In the genomic region with DNA sequence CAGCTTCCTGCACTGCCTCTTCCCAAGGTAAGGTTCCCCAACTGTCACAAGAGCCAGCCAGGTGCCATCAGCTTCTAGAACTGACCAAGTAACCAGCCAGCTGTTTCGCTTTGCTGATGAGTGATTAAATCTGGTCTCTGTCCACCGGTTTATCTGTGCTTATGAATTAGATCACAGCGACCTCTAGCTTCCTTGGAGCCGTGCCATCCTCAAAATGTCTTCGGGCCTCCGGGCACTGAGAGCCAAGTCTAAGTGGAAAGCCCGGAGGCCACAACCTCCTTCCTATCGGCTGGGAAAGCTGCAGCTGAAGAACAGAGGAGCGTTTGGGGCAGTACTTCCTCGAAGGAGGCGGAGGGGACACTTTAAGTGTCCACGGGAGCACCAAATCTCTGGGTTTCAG, we compare ENCODE assay signal across 8 mouse cellular contexts.
A peak's percentile ranks its signal among the peaks of the same experiment; 100 is the strongest.
DNase-seq lines count a peak whose midpoint lies in the region; ATAC-seq and TF ChIP-seq lines count a peak whose summit lies in the region.

No protein-coding gene starts in this region.

- no peak for TF ChIP-seq EP300 in lung, postnatal 0 days (IDR thresholded peaks at IDR 0.05)
- TF ChIP-seq EP300 in liver, postnatal 0 days (IDR thresholded peaks at IDR 0.05; ENCODE audit: low read depth) = no peak

- no peaks in the 10 kb centered on the region for H3K27me3 ChIP-seq in heart, embryonic 12.5 days (replicated peaks)
- no peaks in the 10 kb centered on the region for H3K27me3 ChIP-seq in lung, postnatal 0 days (replicated peaks; ENCODE audit: insufficient read depth, low read length)
- no peaks in the 10 kb centered on the region for H3K27me3 ChIP-seq in liver, postnatal 0 days (ENCODE audit: insufficient read depth, low read length)

- no peak for ATAC-seq in heart, embryonic 12.5 days (ENCODE audit: insufficient number of reproducible peaks, low FRiP score)
- ATAC-seq in lung, postnatal 0 days = no peak
- ATAC-seq in liver, postnatal 0 days = no peak

- no peak overlapping the region for H3K4me3 ChIP-seq in heart, embryonic 12.5 days
- H3K4me3 ChIP-seq in lung, postnatal 0 days (ENCODE audit: low read depth, low read length) = no peak overlapping the region
- no peak overlapping the region for H3K4me3 ChIP-seq in liver, postnatal 0 days (ENCODE audit: low read depth, low read length)

- WGBS in heart, embryonic 12.5 days = 53% methylated on average over 12 of the region's 12 CpGs
- WGBS in lung, postnatal 0 days = 54% methylated on average over 12 of the region's 12 CpGs
- 71% methylated on average over 12 of the region's 12 CpGs for WGBS in liver, postnatal 0 days (ENCODE audit: insufficient replicate concordance)

- 0 out of 2 replicates have a peak overlapping the region, but pooled peaks have one; percentile 7 for H3K9ac ChIP-seq in heart, embryonic 12.5 days
- H3K9ac ChIP-seq in lung, postnatal 0 days (replicated peaks; ENCODE audit: low read depth) = no peak overlapping the region
- no peak overlapping the region for H3K9ac ChIP-seq in liver, postnatal 0 days (replicated peaks)

- 0 out of 2 replicates have a peak overlapping the region, but pooled peaks have one; percentile 30 for H3K4me2 ChIP-seq in heart, embryonic 12.5 days
- no peak overlapping the region for H3K4me2 ChIP-seq in lung, postnatal 0 days (replicated peaks; ENCODE audit: low read depth, low read length)
- no peak overlapping the region for H3K4me2 ChIP-seq in liver, postnatal 0 days (ENCODE audit: low read depth, low read length)

- H3K27ac ChIP-seq in heart, embryonic 12.5 days (ENCODE audit: poor library complexity, severe bottlenecking) = peak overlapping the region; percentile 85
- no peak overlapping the region for H3K27ac ChIP-seq in lung, postnatal 0 days (ENCODE audit: low read length)
- no peak overlapping the region for H3K27ac ChIP-seq in liver, postnatal 0 days (ENCODE audit: low read depth)

- DNase-seq in adrenal gland, adult (ENCODE audit: inconsistent age in 2 of 2, low spot score in 1 of 2) = peak; percentile 86 to 96
- peak; percentile 49 to 59 for DNase-seq in cerebellum, adult 18-20 months
- DNase-seq in lung, postnatal 0 days (ENCODE audit: low spot score) = peak; percentile 36
- DNase-seq in right cerebral cortex, postnatal 10 days (ENCODE audit: low spot score in 2 of 2) = no peak
- no peak for DNase-seq in liver, postnatal 0 days
- DNase-seq in left cerebral cortex, adult 8-10 months (ENCODE audit: low spot score in 2 of 2) = no peak
- DNase-seq in urinary bladder, adult 18-20 months (ENCODE audit: low spot score in 2 of 2) = no peak

- H3K4me1 ChIP-seq in heart, embryonic 12.5 days (replicated peaks) = peaks cover 77% of the 10 kb centered on the region
- no peaks in the 10 kb centered on the region for H3K4me1 ChIP-seq in lung, postnatal 0 days (ENCODE audit: insufficient read depth, low read depth, low read length)
- peaks cover 3% of the 10 kb centered on the region for H3K4me1 ChIP-seq in liver, postnatal 0 days (ENCODE audit: insufficient read depth)

- TF ChIP-seq CTCF in lung, postnatal 0 days (IDR thresholded peaks at IDR 0.05) = peak; percentile 24; the same call in 1 of the 2 replicates
- no peak for TF ChIP-seq CTCF in liver, postnatal 0 days (IDR thresholded peaks at IDR 0.05; ENCODE audit: low read depth)

- H3K36me3 ChIP-seq in heart, embryonic 12.5 days = 0 out of 2 replicates have a peak, but pooled peaks cover 4% of the 10 kb centered on the region
- no peaks in the 10 kb centered on the region for H3K36me3 ChIP-seq in lung, postnatal 0 days (ENCODE audit: insufficient read depth, low read length)
- H3K36me3 ChIP-seq in liver, postnatal 0 days (replicated peaks; ENCODE audit: insufficient read depth, low read length) = no peaks in the 10 kb centered on the region

- H3K9me3 ChIP-seq in heart, embryonic 12.5 days (replicated peaks) = no peaks in the 10 kb centered on the region
- no peaks in the 10 kb centered on the region for H3K9me3 ChIP-seq in lung, postnatal 0 days (ENCODE audit: low read length)
- no peaks in the 10 kb centered on the region for H3K9me3 ChIP-seq in liver, postnatal 0 days (ENCODE audit: low read length)

Comparison
In these comparisons a context has a peak if more than half of its experiments do, and no peak if none do; other contexts are left out.
1. DNase-seq: peak in adrenal gland, adult (2 of 2), cerebellum, adult 18-20 months (2 of 2) and lung, postnatal 0 days (single experiment); none in right cerebral cortex, postnatal 10 days (0 of 2), liver, postnatal 0 days (single experiment), left cerebral cortex, adult 8-10 months (0 of 2) and urinary bladder, adult 18-20 months (0 of 2).